Mouse (Mus musculus) stomach, postnatal 0 days (tissue): ENCODE measurements at regions not wholly inside any gene's neighbourhood (a gene's known extent, or its start where the extent isn't known, plus 50 kb on each side); places are given as distances from the start of the nearest gene placed in this dataset.

ENCODE experiments used
- CTCF ChIP-seq: IDR thresholded peaks from 2 replicates; pipeline ENCODE4 v1.5.1; 2016; ENCODE audit warnings: antibody characterized with exemption, low read depth, mild to moderate bottlenecking, moderate library complexity
- EP300 ChIP-seq: optimal IDR thresholded peaks from 2 replicates; pipeline ENCODE3; 2016; ENCODE audit warnings: antibody characterized with exemption

- TF ChIP-seq CTCF, result no peak
- no peak for TF ChIP-seq EP300
Observed at GRCm38 (mm10) chr1:73112711-73113110, 97.0 kb upstream of the Tnp1 start.
